Mouse (Mus musculus) thymus, postnatal 36 days (tissue): ENCODE measurements around the gene Dusp27.
A peak's percentile ranks its signal among the peaks of the same experiment; 100 is the strongest.

ENCODE experiments used
- DNase-seq, 2 experiments: peaks; one replicate each; pipeline ENCODE4 v3.0.0; 2022; ENCODE audit warnings: mixed read lengths in 2 of 2

Gene Dusp27

DNA sequence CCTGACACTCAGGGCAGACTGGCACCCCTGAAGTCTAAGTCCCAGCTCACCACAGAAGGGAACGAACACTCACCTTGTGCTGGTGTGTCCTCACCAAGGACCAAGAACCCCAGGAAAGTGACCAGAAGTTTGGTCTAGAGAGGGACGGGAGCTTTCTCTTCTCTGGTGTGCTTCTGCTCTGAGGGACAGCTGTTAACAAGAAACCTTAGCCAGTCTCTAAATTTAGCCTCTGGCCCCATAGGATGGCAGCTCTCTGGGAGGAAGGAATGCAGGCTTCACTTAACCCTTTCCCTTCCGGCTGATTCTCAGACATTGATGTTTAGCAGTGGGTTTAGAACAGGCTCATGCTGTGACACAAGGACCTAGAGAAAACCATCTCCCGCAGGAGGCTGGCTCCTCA lies at the start of gene Dusp27:
TSS of gene Dusp27 (minus strand) at position 204 of the 400 bp plus-strand sequence.
- no peak for DNase-seq

DNA sequence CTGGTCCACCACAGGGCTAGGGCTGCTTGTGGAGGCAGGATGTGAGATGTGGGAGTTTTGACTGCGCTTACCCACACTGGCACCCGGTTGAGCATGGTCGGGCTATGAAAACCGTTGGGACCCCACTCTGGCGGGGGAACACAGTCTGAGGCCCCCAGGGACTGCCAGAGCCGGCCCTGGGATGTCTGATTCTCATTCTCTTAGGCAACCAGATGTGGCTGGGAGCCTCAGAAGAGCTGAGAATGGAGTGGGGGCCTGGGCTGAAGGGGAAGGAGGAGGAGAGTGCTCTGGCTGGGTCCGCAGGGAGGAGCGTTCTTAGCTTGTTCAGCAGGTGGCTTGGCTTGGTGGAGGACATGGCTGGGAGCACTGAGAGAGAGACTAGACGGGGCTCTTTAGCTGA lies 45.9 kb upstream of the Dusp27 start:
- no peak for DNase-seq

DNA sequence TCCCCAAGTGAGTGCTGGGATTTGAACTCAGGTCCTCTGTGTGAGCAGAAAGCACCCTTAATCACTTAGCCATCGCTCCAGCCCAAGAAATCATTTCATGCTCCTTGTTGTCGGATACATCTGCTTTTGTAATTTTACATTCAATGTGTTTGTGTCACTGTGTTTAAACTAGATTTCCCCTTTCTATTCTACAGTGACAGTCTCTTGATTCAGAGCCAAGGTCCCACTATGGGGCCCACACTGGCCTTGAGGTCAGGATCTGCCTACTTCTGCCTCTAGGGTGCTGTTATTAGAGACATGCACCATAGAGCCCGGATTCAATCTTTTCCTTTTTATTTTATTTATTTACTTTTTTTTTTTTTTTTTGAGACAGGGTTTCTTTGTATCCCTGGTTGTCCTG lies 45.3 kb upstream of the Dusp27 start:
- DNase-seq: no peak

DNA sequence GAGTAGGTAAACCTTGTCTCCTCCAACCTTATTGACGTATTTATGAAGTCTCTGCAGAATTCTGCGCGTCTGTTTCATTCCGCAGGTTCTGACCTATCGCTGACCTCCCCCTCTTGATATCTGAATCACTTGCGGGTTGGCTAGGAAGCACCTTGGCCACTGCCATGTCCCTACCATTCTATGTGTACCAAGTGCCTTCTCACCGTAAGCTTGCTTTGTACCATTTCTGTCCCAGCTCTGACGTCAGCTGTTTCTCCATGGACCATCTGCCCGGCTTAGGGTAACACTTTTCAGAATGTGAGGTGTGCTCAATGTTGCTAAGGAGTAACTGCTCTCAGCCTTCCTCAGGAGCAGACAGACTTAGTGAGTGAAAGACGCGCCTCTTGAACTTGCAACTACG lies 43.1 kb upstream of the Dusp27 start:
- no peak for DNase-seq

DNA sequence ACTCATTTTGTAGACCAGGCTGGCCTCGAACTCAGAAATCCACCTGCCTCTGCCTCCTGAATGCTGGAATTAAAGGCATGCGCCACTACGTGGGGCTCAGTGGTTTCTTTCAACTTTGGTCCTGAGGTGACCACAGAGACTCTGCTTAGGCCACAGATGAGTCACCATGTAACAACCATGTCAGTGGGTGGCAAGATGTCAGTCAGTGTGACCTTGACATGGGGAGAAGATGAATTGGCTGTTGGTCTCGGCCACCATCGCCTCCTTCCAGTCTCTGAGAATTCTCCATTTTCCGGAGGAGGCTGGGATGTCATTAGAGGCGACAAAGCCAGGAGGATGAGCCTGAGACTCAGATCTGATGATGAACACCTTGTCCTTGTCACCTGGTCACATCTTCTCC lies 42.0 kb upstream of the Dusp27 start:
- no peak for DNase-seq

DNA sequence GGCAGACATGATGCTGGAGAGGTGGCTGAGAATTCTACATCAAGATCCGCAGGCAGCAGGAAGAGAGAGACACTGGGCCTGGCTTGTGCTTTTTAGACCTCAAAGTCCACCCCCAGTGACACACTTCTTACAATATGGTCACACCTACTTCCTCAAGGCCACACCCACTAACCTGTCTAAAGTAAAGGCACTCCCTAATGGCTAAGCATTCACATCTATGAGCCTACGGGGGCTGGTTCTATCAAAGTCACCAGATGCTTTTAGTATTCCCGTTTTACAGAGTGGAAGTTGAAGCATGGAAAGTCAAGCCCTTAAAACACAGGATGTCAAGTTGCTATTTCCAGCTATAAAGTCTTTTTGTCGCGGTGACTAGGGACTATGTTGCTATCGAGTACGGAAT lies 40.3 kb upstream of the Dusp27 start:
- DNase-seq: no peak

DNA sequence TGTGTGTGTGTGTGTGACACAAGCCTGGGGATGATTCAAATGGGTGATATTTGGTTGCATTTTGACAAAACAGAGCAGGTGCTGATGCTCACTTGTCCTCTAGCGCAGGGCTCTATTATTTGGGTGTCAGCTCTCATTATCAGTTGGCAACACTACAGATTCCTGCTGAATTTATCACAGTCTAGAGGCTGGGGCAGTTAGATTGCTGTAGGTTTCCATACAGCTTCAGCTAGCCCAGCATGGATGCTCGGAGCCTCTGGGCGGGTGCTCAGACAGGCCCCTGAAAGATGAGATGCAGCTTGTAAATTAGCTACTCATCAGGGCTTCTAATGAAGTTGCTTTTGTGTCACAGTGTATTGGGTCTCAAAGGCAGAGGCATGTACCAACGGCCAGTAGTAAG lies 39.7 kb upstream of the Dusp27 start:
- DNase-seq: no peak

DNA sequence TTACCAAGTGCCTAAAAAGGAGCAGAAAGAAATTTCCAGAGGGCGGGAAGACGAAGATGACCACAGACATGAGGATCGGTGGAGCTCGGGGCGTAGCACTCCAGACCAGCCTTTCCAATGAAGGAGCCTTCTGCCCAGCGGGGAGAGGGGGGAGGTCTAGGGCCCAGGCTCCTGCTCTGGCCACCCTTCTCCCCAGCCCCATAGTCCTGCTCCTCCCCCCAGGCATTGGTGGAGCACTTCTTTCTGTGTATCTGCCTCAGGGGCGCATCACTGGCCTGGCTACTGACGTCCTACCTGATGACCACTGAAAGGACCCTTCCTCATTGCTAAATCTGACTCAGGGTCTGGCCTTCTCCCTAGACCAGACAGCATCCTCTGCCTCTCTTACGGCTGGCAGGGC lies 37.4 kb upstream of the Dusp27 start:
- DNase-seq: no peak

DNA sequence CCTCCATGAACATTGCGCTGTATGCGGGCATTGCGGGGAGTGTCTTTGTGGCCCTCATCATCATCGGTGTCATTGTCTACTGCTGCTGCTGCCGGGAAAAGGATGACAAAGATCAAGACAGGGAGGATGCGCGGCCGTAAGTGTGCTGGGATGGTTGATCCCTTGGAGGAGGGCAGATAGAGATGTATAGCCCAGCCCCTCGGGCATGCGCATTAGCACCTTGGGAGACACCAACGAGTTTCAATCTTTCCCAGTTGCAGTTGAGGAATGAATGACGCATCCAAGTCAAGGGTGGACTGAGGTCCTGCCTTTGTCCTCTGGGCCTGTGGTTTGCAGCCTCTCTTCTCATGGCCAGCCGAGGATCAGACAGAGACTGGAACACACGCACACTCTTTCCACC lies 36.9 kb upstream of the Dusp27 start:
- DNase-seq: no peak

DNA sequence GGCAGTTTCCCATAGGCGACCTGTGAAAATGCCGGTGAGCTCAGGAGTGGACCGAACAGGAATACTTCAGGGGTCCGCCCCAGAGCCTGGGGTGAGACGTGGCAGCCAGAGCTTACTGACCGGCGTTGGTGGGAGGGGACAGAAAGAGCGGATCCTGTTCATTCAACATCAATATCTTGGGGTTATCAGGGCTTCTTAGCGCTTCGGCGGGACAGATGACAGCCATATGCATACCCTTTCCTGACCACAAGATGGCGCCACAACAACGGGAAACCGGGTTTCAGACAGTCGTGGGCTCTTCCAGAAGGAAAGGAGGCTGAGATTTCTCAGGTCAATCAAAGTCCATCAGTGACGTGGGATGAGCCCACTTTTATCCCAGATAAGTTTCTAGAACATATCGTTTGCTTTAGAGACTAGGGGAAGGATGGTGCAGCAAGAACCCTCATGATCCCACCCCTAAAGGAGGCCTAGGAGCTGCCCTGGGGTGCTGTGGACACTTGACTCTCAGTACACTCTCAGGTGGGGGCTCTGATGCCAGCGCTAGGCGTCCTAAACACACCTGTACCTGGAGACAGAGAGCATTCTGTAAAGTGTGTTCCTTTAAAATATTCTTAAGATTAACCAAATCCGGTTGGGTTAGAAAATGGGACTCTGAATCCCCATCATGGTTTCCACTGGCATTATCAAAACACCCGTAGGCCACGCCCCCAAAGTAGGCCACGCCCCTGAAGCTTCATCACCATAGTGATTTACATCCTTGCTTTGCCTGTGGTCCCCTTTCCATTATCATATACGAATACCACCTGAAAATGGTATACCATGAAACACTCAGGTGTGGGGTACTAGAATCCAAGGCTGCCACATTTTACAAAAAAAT lies 33.1 kb upstream of the Dusp27 start:
- peak; percentile 56 to 61 for DNase-seq

DNA sequence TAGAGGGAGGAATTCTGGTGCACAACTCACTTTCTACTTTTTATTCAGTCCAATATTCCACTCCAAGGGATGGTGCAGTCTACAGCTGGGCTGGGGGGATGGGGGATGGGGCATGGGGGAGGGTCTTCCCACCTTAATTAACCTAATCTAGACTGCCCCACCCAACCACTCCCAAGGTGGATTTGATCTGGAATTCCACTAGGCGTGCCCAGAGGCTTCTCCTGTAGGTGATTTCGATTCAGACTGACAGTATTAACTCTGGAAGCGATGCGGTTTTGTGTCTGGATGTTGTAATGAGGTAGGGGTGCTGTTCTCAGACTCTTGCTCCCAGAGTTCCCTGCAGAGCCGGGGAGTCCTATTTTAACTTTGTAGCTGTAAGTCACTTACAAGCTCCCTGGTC lies 32.4 kb upstream of the Dusp27 start:
- DNase-seq: no peak

DNA sequence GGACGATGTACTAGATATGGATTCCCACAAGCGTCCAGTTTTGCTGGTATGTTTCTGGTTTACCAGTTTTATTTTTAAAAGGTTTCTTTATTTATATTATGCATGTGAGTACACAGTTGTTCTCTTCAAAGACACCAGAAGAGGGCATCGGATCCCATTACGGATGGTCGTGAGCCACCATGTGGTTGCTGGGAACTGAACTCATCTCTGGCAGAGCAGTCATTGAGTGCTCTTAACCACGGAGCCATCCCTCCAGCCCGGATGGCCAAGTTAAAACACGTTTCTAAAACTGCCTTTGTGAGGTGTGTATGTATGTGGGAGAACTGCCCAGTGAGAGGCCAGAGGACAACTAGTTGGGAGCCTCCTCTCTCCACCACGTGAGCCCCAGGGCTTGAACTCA lies 30.9 kb upstream of the Dusp27 start:
- DNase-seq: no peak

DNA sequence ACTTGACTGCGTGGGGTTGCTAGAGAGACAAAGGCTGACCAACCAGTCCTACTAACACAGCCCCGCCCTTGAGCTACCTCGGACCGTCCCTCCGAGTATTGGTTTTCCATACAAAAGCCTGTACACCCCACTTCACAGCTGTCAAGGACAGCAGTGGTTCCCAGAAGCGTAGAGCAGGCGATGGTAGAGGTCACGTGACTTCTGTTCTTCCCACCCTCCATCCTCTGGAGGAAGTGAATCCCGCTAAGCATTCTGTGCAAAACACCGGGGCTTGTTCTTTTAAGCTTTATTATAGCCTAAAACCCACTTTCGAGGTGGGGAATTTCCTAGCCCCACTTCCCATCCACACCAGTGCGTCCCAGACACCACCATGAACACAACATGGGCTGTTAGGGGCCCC lies 30.0 kb upstream of the Dusp27 start:
- no peak for DNase-seq

DNA sequence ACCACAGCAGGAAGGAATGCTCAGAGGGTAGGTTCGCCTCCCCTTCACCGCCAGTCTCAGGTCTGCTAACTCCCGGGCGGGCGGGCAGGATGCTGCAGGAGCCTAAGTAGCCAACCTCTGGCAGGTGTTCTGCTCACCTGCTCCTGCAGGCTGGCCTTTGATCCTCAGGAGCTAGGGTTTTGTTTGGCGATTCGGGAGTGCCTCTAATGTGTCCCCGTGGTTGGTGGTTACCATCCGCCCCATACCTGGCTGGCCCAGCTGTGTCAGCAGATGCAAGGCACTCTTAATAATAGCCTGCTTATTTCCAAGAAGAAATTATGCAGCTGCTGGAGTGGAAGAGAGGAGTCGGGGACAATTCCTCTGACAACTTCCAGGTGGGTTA lies 27.4 kb upstream of the Dusp27 start:
- no peak for DNase-seq

DNA sequence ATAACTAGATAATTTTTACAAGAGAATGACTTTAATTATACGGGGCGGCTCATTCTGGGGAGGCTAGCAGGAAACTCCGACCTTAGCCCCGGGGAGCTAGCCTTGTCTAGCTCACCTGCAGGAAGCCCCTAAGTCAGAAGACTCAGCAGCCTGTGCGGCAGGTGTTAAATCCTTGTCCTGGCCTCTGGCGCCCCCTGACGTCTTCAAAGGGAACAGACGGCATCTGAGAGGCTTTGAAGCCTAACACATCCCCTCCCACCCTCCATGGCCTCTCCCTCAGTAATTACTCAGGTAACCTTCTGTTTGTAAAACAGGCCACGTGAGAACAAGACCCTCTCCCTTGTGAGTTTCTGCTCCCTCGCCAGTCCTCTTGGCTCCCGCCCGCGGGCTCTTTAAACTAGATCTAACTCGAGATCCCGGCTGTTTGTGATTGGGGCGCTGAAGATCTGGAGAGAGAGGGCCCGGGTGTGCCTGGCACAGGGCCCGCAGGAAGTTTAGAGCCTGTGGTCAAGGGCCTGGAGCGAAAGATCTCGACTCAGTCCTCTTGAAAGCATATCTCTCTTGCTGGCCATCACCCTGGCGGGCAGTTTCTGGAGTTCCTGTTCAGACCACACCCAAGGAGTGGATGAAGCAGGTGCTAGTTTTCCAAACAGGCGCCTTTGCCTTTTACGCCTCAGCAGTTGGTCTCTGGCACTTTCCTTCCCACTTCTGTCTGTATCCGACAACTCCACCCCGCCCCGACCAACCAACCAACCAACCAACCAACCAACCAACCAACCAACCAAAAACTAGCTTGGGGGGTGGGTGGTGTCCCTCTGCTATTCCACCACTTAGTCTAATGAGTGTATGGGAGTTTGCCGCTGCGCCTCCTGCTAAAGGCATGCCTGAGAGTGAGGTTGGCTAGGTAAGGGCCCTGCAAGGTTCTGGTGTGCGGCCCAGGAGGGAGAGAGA lies 26.7 kb upstream of the Dusp27 start:
- peak; percentile 82 to 84 for DNase-seq

DNA sequence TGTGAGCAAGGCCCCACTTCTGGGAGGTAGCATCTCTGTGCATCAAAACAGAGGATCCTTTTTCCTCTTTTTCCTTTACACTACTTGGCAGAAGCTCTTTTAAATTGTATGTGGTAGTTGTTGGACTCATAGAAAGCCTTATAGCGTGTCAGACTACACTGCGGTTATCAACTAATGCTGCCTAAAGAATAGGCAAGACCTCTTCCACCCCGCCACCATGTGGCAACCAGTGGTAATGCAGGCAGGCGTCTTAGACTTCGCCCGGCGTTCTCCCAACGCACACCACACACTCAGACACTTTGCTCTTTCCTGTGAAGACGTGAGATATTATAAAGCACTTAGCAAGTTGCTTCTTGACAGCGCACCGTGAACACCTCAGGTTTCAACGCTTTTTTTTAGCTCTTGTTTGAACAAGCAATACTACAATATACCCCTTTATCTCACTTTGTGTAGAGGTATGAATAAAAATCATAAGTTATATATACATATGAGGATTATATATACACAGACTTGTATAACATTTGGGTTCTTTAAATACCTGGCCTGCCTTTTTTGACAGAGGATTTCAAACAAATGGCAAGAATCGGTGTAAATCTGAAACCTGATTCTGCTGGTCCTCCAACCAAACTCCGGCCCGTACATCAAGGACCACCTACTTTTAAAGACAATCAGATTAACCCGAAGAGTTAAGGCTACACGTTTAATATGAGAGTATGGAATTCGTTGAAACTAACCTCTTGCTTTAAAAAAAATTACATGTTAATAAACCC lies 25.8 kb upstream of the Dusp27 start:
- DNase-seq: peak; percentile 89 to 94

DNA sequence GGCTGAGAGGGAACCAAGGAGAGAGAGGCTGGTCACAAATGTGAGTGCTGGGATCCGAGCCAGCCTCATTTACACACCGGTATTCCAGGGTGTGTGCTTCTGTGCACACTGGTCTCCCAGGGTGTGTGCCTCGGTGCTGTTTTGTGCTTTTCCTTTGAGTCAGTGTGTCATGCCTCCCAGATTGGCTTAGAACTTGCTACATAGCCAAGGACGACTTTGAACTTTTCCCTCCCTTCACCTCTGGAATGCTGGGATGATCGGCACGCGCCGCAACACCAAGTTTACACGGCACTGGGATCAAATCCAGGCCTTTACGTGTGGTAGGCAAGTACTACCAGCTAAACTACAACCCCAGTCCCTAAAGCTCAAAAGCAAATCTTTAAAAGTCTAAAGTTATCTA lies 24.3 kb upstream of the Dusp27 start:
- DNase-seq: no peak

DNA sequence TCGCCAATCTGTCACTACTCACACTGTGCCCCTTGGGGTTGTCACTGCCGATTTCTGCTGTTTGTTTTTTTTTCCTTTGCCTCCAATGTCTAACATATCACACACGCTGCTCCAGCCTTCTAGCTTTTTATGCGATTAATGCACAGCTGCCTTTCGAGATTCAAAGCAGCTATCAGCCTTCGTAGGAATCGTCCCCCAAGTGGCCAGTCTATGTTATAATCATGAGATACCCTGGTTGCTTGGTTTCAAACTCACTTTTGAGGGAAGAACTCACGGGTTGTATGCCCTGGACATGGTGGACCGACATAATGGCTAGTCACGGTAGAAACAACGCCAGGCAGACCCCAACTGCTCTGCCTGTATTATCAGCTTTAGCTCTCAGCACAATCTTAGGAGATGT lies 23.6 kb upstream of the Dusp27 start:
- no peak for DNase-seq

DNA sequence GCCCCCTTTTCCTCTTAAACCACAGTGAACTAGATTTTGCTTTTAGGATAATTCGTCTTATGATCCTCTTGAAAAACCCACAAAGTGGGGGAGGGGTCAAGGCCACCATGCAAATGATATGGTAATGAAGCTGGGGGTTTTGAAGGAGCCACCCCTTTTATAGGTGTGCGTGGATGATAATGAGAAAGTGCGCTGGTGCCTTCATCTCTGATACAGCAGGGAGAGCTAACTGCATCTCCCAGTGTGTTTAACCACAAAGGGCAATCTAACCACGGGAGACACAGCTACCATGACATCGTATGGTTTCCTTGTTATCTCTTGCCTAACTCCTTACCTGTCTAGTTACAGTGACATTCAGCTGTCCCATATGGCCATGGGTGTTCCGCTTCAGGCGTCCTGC lies 22.3 kb upstream of the Dusp27 start:
- no peak for DNase-seq

DNA sequence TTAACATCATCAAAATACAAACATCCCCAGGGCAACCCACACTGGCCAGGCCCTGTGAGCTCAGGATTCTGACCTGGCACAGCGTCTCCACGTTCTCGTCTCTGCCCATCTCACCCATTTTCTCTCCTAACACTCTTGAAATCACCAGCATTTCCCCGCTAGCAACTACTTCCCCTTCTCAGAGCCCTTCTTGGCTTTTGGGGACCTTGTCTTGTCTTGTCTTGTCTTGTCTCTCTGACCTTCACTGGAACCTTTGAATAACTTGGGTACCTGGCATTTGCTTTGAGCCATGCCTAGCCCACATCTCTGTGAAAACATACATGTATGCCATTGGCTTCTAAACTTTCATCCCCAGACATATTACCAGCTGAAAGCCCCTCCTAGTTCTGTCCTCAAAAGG lies 21.7 kb upstream of the Dusp27 start:
- DNase-seq: no peak

DNA sequence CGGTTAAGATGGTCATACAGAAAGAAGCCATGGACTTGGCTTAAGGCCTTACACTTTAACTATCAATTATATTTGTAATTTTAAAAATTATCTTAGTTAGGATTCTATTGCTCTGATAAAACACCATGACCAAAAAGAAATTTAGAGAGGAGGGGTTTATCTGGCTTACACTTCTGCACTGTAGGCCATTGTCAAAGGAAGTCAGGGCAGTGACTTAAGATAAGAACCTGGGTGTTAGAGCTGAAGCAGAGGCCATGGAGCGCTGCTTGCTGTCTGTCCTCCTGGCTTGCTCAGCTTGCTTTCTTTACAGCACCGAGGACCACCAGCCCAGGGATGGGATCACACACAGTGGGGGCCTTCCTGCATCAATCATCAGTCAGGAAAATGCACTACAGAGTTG lies 19.9 kb upstream of the Dusp27 start:
- DNase-seq: no peak

DNA sequence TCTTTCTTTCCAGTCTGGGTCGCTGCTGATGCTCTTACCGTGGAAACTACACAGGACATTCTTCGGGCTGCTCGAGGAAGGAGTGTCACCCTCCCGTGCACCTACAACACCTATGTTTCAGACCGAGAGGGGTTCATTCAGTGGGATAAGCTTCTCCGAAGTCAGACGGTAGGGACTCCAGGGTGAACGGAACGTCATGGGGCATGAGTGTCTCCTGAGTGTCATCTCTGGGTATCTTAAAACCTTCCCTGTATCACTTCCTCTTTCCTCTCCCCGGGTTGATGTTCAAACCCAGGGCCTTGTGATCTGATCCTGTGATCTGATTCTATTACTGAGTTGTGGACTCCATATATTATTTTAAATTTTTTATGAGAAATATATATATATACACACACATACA lies 18.9 kb upstream of the Dusp27 start:
- no peak for DNase-seq

DNA sequence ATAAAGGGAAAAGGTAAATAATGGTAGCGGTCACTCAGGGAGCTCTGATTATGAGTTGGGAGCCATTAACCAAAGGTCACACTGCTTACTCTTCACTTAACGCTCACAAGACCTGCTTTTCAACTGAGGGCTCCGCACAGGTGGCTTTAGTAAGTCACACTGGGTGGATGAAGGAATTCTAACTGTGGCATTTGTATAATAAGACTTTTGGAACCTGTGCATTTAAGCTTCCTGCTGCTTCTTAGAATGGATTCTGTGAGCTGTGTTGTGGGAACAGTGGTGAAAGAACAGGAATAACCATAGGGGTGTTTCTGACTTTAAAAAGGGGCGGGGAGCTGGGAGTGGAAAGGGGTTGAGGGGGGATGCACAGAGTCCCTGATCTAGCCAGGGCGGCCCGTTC lies 14.6 kb upstream of the Dusp27 start:
- DNase-seq: no peak
